Mouse (Mus musculus) NIH3T3 (cell line): ENCODE measurements at regions not wholly inside any gene's neighbourhood (a gene's known extent, or its start where the extent isn't known, plus 50 kb on each side); places are given as distances from the start of the nearest gene placed in this dataset.
A peak's percentile ranks its signal among the peaks of the same experiment; 100 is the strongest.
"Not testable (repeated sequence)": the region's sequence is repeated elsewhere in the genome, so short reads cannot be mapped to it uniquely, and the experiment has no call there.

Experiments
- DNase-seq: peaks from one replicate; pipeline ENCODE4 v3.0.0-alpha.2; 2012; ENCODE audit warnings: low read depth

DNA sequence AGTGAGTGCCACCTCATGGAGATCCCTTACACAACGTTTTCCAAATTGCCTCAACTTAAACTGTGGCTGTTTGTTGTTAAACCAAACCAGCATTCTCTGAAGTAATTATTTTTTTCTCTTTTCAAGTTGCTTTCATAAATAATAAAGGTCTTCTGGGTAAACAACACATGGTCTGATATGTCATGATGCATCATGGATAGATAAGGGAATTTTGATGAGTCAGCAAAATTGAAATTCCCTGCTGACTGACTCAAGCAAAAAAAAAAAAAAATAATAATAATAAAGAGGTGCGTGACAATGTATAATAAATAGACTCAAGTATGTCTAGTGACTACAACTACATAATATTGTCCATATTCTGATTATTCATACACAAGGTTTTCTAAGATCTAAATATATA is 201.8 kb downstream of the Adgb start:
- DNase-seq: no peak

DNA sequence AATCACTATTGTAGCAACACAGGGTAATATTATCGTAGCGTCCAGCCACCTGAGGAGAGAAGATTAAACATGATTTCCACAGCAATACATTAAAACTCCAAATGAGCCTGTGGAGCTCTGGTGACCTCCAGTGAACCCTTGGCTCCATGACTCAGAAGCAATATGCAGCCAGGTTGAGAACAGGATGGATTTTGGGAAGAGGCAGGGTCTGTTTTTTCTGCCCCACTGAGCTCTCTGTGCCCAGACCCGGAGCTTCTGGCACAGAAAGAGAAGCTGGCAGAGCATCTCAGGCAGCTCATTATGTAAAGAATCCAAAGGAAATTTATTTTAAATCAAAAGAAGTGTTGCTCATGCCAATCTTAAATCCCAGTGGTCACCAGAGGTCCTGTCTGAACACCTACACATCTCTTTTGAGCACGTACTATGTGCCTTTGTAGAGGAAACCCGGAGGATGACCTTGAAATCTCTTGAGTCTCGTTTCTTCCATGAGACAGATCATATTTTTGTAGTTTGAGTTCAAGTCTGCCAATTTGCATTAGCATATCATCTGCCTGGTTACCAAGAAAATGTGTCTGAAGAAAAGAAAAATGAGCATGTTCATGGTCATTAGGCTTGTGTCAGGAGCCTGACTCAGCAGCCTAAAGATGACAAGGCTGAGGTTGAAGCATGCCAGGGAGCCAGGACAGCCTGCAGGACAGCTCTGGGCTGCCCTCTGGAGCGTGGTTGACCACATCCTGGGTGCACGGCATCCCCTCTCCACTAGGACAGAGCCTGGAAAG is 219.4 kb downstream of the Adgb start:
- peak; percentile 27 for DNase-seq

DNA sequence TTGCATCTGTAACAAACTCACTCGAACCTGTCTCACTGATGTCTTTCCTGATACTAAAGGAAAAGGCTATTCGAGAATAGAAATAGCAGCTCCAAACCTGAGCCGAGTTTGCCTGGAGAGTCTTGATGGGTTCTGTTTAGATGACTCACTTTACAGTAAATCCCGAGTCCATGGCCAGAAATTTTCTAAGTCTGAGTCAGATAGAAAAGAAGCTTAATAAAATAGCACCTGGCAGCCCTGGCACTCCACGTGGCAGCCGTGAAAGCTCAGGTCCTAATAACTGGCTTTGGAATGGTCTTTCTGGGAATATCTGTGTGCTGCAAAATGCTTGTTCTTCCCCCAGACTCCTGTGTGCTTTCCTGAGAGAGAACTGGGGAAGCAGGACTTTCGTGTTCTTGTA is 220.0 kb downstream of the Adgb start:
- DNase-seq: peak; percentile 61

DNA sequence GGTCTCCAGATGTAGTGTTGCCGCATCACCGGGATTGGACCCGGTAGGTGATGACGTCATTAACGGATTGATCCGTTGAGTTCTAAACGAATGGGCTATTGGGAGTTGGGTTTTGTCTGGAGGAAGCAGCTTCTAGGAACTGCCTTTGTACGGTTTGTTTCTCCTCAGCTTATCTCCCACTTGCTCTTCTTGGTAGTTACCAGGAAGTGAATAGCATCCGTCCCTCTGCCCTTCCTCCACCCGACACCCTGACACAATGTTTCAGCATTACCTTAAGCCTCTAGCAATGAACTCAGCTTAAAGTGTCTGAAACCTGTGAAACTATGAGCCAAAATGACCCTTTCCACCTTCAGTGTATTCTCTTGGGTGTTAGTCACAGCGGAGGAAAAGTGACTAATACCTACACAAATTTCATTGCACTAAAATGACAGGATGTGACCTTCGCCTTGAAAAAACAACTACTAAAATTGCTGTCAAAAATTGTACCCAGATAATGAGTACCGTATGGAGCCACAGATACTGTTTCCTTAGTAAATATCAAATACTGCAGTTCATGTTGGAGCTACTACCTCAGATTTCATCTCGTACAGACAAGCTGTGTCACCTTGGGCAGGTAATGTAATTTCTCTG is 237.1 kb downstream of the Adgb start:
- no peak for DNase-seq

DNA sequence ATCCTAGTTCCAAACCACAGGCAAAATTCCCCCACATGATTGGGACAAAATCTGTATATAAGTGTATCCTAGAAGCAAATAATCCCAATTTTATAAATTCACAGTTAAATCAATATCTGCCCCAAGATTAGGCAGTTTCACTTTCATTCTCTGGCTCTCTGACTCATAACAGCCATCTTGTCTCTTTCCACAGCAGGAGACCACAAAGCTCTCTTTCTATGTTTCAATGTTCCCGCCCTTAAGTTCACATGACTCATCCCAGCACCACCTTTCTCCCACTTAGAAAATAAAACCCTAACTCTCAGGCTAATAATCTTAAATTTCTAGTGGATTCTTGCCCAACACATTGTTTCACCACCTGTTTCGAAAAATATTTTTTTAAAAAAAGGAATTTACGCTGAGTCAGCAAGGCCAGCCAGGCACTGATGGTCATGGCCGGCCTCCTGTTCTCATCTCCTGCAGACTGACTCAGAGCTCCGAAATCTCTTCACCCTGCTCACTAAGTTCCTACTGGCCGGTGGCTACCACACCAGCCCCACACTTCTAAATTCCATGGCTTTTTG is 247.5 kb downstream of the Adgb start:
- DNase-seq: peak; percentile 66

DNA sequence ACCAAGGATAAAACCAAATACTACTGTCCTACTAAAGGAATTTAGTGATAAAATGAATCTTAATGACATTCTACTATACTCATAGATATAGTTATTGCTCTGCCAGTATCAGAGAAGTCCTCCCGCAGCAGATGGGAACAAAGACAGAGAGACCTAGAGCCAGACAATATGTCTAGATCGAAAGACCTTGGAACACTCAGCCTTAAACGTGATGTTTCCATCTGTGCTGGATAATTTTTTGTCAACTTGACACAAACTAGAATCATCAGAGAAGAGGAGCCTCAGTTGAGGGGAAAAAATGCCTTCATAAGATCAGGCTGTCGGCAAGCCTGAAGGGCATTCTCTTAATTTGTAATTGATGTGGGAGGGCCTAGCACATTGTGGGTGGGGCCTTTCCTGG is 252.4 kb downstream of the Adgb start:
- DNase-seq: no peak

DNA sequence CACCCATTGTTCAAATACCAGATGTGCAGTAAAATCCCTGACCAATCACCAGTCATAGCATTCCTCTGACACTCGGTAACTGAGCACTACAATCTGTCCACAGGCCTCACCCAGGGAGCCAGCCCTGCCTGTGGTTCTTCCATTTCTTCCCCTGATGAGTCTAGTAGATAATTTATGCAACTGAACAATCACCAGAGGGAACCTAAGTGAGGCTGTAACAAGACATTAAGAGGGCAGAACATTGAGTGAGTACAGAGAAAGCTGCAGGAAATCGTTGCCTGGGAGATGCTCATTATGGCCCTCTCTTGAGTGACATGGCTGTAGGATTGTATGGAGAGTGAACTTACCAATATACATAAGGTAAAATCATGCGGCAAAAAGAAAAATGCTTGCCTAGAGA is 255.2 kb downstream of the Adgb start:
- no peak for DNase-seq

DNA sequence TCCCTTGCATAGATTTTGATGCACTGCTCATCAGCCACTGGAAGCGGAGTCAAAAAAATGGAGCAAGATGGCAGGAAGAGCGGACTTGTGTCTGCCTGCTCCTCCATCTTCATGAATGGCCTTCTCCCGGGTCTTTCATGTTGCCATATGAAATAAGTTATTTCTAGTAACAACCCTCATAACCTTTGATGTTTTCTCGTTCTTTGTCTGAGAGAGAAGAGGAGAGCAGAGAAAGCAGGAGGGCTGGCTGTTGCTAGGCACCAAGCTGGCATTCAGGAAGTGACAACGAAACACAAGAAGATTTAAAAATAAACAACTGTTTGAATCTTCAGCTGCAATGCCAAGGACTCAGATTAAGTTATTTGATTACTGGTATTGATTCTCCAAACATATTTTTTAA is 256.8 kb downstream of the Adgb start:
- DNase-seq: no peak

DNA sequence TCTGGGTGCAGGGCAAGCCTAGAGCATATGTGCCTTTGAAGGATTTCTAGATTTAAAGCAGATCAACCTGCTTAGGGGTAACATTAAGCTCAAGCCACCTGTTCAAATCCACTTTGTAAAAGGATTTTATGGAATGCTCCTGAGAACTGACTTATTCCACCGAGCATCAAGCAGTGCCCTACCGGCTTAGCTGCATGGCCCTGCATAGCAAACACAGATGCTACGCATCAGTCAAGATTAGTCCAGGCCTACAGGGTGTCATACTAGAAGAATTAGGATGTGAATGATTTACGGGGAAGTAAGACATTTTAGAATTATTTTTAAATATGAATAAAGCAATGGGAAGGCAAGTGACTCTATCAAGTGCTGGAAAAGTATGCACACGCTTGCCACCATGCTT is 263.8 kb downstream of the Adgb start:
- no peak for DNase-seq

DNA sequence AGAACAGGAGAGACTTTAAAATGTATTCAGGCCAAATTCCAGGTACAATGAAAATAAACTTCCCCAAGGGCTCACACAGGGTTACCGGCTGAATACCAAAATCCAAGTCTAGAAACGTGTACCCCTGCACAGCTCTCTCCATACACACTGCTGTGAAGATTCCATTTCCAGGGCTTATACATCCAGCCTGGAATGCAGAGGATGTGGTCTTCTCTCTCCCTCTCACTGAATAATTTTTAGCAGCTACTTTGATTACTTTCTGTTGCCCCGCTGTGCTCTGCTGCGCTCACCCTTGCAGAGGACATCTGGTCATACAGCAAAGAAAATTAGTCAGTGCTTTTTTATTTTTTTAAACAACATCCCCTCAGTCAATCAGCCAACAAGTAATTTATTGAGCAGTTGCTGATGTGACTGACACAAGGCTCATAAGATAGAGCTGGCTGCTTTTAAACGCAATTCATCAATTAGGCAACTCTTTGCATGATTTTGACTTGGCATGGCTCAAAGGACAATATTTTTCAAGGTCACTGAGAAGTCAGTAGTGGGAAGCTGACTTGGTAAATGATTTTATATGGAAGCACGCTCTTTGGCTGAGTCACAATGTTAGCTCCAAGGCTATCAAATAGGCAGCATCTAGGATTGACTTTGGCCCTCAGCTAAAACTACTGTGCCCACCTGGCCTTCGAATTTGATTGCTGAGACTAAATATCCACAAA is 266.2 kb downstream of the Adgb start:
- no peak for DNase-seq

DNA sequence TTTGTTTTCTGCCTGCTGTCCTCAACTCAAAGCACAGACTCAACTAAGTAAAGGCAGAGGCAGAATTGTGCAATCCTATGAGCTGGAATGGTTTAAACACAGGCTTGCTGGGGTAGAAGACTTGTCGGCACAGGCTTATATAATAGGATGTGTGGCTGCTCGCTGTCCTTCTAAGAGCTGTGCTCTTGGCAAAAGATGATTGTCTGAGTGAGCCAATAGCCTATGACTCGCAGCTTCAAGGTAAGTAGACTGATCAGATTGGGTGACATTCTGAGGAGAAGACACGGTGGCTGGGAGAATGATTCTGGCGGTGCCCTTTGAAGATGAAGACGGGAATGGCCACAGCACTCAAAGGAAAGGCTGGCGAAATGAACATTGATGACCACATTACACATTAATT is 268.1 kb downstream of the Adgb start:
- no peak for DNase-seq

DNA sequence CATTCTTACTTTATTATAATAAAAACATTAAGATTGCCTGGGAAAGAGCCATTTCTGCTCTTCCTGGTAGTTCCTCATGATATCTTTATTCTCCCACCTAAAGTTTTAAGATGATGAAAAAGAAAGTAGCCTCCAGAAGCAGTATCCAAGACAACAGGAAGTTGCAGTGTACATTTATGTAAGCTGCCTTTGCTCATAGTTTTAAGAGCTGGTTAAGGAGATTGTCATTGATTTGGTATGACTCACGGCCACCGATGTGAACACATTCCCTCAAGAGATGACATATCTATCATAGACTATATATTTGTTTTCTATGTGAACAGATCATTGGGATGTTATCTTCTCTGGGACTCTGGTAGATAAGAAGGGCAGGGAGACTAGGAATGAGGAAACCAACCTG is 281.8 kb downstream of the Adgb start:
- no peak for DNase-seq

DNA sequence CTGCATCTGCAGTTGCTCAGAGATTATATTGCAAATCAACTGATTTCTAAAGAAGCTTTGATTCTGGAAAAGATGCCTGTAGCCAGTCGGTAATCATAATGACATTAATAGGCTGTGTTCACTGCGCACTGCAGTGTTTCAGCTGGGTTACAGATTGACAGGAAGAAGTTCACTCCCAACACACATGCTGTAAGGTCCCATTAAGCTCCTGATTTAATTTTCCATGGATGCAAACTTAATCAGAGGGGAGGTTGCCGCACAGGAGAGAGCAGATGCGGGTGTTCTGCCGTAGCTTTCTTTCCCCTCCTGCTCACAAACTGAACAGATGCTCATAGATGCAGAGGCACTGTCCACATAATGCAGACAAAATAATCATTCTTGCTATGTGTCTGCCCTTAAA is 284.0 kb downstream of the Adgb start:
- no peak for DNase-seq

DNA sequence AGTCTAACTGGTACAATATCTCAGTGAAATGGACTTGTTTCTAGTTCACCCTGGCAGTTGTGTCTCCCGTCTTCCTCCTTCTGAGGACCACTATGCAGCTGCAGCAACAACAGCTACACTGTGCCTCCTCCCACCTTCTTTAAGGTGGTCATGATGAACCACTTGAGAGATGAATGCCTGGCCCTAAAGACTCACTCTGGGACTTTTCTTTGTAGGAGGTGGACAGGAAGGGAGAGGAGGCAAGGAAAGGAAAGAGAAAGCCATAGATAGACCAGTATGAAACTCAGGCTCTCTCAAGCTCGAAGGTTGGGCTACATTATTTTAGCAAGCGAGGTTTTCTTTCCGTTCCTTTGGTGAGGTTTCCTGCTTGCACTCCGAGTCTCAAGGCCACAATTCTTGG is 285.4 kb downstream of the Adgb start:
- no peak for DNase-seq

DNA sequence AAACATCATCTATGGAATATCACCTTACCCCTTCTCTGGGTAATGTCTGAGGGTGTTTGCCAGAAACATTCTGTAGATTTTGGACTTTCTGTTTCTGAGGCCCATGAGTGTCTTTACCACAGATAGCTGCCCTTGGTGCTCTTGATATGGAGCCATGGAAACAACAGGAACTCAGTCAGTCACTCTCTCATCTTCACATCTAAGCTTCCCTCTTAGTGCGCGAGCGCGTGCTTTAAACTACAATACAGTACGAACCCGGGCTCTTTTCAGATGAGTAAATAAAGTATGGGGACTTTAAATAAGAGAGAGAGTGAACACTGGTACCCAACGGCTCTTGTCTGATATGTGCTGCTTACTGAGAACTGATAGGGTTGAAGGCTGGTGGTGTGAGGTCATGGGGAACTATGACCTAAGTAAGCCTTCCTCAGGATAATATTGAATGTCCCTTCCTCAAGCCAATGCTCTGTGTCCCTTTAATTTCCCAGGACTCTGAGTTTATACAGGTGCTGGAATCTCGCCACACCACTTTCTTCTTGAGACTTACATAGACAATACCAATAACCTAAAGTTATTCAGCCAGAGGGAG is 284.5 kb upstream of the Stxbp5 start:
- DNase-seq: no peak

DNA sequence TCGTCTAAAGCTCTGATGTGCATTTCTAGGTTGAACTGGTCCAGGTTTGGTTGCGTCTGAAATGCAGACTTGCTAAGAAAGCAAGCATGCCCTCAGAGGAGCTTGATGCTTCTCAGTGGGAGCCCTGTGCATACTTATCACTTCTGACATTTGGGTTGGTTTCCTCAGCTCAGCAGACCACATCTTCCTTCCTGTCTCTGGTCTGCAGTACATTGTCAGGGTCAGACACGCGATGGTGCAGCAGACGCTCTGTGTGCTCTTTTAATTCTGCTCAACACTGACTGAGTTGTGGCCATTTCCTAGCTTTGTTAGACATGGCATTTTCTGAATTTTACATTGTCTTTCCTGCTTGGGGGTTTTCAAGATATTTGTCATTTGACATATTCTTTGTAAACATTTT is 283.5 kb upstream of the Stxbp5 start:
- no peak for DNase-seq

DNA sequence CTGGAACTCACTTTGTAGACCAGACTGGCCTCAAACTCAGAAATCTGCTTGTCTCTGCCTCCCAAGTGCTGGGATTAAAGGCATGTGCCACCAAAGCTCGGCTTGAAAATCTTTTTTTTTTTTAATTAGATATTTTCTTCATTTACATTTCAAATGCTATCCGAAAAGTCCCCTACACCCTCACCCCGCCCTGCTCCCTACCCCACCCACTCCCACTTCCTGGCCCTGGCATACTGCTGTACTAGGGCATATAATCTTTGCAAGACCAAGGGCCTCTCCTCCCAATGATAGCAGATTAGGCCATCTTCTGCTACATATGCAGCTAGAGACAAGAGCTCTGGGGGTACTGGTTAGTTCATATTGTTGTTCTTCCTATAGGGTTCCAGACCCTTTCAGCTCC is 276.2 kb upstream of the Stxbp5 start:
- DNase-seq: not testable (repeated sequence)
